ENCODE assay signal across 8 mouse cellular contexts in genomic region chr5:36379938-36380511, GRCm38 (mm10). TPM values are rescaled to one million over a fixed set of nuclear protein-coding genes. Genes with fewer than 3 reads are reported as not detected.
DNase-seq lines count a peak whose midpoint lies in the region; ATAC-seq and TF ChIP-seq lines count a peak whose summit lies in the region.
"Had no signal": no experiment of that assay in that cellular context is flagged by ENCODE, and none has a peak within 500 bp of the region (broad histone marks: within the 10 kb centered on the region; RNA-seq: fewer than 3 reads in every experiment).

No protein-coding gene starts in this region.

- H3K4me1 ChIP-seq in embryonic fibroblast, embryonic 13.5 days (ENCODE audit: control insufficient read depth, insufficient read depth, low read length), result peaks cover 45% of the 10 kb centered on the region
- no peaks in the 10 kb centered on the region for H3K4me1 ChIP-seq in forebrain, postnatal 0 days (ENCODE audit: insufficient read depth)
- H3K4me1 ChIP-seq in forebrain, embryonic 12.5 days, result peaks cover 26% of the 10 kb centered on the region

- H3K27me3 ChIP-seq in forebrain, postnatal 0 days (ENCODE audit: insufficient read depth, low read length), result no peaks in the 10 kb centered on the region
- H3K27me3 ChIP-seq in forebrain, embryonic 12.5 days, result no peaks in the 10 kb centered on the region
- H3K27me3 ChIP-seq: embryonic facial prominence, embryonic 12.5 days had no signal

- no peaks in the 10 kb centered on the region for H3K9me3 ChIP-seq in forebrain, postnatal 0 days (ENCODE audit: low read length)
- no peaks in the 10 kb centered on the region for H3K9me3 ChIP-seq in forebrain, embryonic 12.5 days
- H3K9me3 ChIP-seq: embryonic facial prominence, embryonic 12.5 days had no signal

- intact Hi-C loops in left cerebral cortex, postnatal 14 days (cut with DNase I), result no loop called here

- ATAC-seq in forebrain, postnatal 0 days, result no peak
- no peak for ATAC-seq in forebrain, embryonic 12.5 days (ENCODE audit: low FRiP score)

- H3K27ac ChIP-seq in embryonic fibroblast, embryonic 13.5 days (ENCODE audit: insufficient read depth, low read length), result peak overlapping the region; percentile 28
- H3K27ac ChIP-seq in forebrain, postnatal 0 days (ENCODE audit: low read depth, low read length), result no peak overlapping the region
- H3K27ac ChIP-seq in forebrain, embryonic 12.5 days, result no peak overlapping the region
- H3K27ac ChIP-seq: embryonic facial prominence, embryonic 12.5 days had no signal

- no peak overlapping the region for H3K9ac ChIP-seq in forebrain, postnatal 0 days
- H3K9ac ChIP-seq in forebrain, embryonic 12.5 days, result no peak overlapping the region
- H3K9ac ChIP-seq: embryonic facial prominence, embryonic 12.5 days had no signal

- peak; percentile 23; the same call in 1 of the 2 replicates for TF ChIP-seq POLR2A in embryonic fibroblast, embryonic 13.5 days (IDR thresholded peaks at IDR 0.05; ENCODE audit: low read depth, low read length)

- TF ChIP-seq CTCF in embryonic fibroblast, embryonic 13.5 days (IDR thresholded peaks at IDR 0.05; ENCODE audit: borderline replicate concordance, insufficient read depth, low read length), result no peak
- TF ChIP-seq CTCF in forebrain, postnatal 0 days (IDR thresholded peaks at IDR 0.05; ENCODE audit: low read depth), result no peak

- no peaks in the 10 kb centered on the region for H3K36me3 ChIP-seq in forebrain, postnatal 0 days (ENCODE audit: insufficient read depth)
- no peaks in the 10 kb centered on the region for H3K36me3 ChIP-seq in forebrain, embryonic 12.5 days (replicated peaks)
- H3K36me3 ChIP-seq: embryonic facial prominence, embryonic 12.5 days had no signal

- no peak overlapping the region for H3K4me3 ChIP-seq in embryonic fibroblast, embryonic 13.5 days (ENCODE audit: insufficient read depth, low read length)
- H3K4me3 ChIP-seq in forebrain, postnatal 0 days (ENCODE audit: low read depth, low read length), result no peak overlapping the region
- no peak overlapping the region for H3K4me3 ChIP-seq in forebrain, embryonic 12.5 days (replicated peaks)
- H3K4me3 ChIP-seq: embryonic facial prominence, embryonic 12.5 days had no signal

- WGBS in forebrain, postnatal 0 days, result 71% methylated on average over 6 of the region's 6 CpGs
- WGBS in forebrain, embryonic 12.5 days, result 85% methylated on average over 6 of the region's 6 CpGs

- no peak overlapping the region for H3K4me2 ChIP-seq in forebrain, postnatal 0 days (ENCODE audit: low read depth)
- no peak overlapping the region for H3K4me2 ChIP-seq in forebrain, embryonic 12.5 days
- H3K4me2 ChIP-seq: embryonic facial prominence, embryonic 12.5 days had no signal

- DNase-seq in left cerebral cortex, adult 18-20 months (ENCODE audit: low spot score in 2 of 2), result peak; percentile 44 to 57
- DNase-seq in left cerebral cortex, postnatal 14 days (ENCODE audit: low spot score in 2 of 2), result no peak
- peak; percentile 87 for DNase-seq in Muller cell, postnatal 12 days (ENCODE audit: inconsistent ontology term)
- DNase-seq in lung, postnatal 36 days, result peak; percentile 77
- DNase-seq in forebrain, postnatal 0 days, result no peak

RNA-seq across cellular contexts. Expression of gene Sorcs2, which starts 17.9 kb away (rescaled TPM):
- 10 to 100 TPM; 33.8 to 34.3 TPM for total RNA-seq in left cerebral cortex, adult 18-20 months (2021)
- total RNA-seq in left cerebral cortex, postnatal 14 days (2021), result 10 to 100 TPM; 48.2 to 49.2 TPM
- polyA plus RNA-seq in embryonic fibroblast, embryonic 13.5 days (2011; ENCODE audit: insufficient read length, low read depth, missing spikeins), result 57.1 and 67.1 TPM in 2 replicates
- 20.0 and 29.8 TPM in 2 replicates for total RNA-seq in forebrain, postnatal 0 days (2014; rRNA removed)
- 5.3 and 10.0 TPM in 2 replicates for polyA plus RNA-seq in forebrain, postnatal 0 days (2015; fragmentation: Nextera tagmentation; extraction: Ambion mirVana)
- polyA plus RNA-seq in forebrain, embryonic 12.5 days (2016; fragmentation: Nextera tagmentation; extraction: Ambion mirVana), result 10.4 and 11.0 TPM in 2 replicates

Comparison
In these comparisons a context has a peak if more than half of its experiments do, and no peak if none do; other contexts are left out.
1. DNase-seq: peak in left cerebral cortex, adult 18-20 months (2 of 2), Muller cell, postnatal 12 days (single experiment) and lung, postnatal 36 days (single experiment); none in left cerebral cortex, postnatal 14 days (0 of 2) and forebrain, postnatal 0 days (single experiment).